Mouse (Mus musculus) heart, adult 2 months (tissue): ENCODE data around the gene Ccno.

Source experiments
- CTCF ChIP-seq: fragments of 200-600 bp; IDR thresholded peaks from 2 replicates; pipeline ENCODE4 v1.8.1; 2022; ENCODE audit warnings: antibody characterized with exemption, mild to moderate bottlenecking, moderate library complexity
- EP300 ChIP-seq: fragments of 200-500 bp; IDR thresholded peaks from 2 replicates; pipeline ENCODE4 v1.6.1; 2011; ENCODE audit warnings: low read depth, low read length, control low read depth; ENCODE audit not compliant: insufficient read depth
- POLR2A ChIP-seq: fragments of 200-500 bp; IDR thresholded peaks from 2 replicates; pipeline ENCODE4 v1.6.1; 2011; ENCODE audit warnings: mild to moderate bottlenecking, low read depth, low read length, control low read depth; ENCODE audit not compliant: insufficient read depth

DNA sequence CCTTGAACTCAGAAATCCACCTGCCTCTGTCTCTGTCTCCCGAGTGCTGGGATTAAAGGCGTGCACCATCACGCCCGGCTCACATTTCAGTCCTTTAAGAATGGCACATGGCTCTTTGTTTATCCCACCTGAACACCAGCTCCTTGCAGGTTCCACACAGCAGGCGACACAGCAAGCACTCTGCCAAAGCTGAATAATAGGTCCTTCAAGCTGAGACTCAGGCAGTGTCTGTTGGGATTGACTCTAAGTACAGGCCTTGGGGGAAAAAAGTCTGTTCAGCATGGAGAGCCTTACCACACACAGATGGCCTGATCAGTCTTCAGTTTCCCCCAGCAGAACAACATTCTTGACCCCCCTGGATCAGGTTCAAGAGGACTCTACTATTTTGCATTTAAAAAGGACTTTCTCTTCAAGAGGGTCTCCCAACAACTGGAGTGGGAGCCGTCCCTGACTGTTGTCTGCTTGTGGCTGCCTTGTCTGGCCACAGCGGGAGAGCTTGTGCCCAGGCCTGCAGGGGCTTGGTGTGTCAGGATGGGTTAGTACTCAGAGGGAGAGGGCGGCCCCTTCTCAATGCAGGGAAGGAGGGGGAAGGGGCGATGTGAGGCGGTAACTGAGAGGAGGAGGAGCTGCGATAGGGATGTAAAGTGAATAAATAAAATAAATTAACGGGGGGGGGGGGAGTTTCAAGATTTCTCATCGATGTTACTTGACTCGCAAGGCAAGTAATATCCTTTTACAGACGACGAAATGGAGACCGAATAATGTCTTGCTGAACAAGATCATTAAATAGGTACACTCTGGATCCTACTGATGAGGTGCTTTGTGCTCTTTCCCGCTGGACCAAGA is 1.8 kb upstream of the Ccno start:
- TF ChIP-seq CTCF (no peak), POLR2A (no peak), EP300 (no peak)
